Mouse (Mus musculus) heart, postnatal 0 days (tissue): ENCODE data around the gene Gm10521. TPM values are rescaled to one million over a fixed set of nuclear protein-coding genes. Genes with fewer than 3 reads are reported as not detected.

Source experiments
- ATAC-seq: fragments of 200-750 bp; cut with Nextera tagmentation; 2 replicates; pipeline ENCODE4 v1.8.0; 2017; ENCODE audit warnings: low read depth, moderate number of reproducible peaks, moderate library complexity; ENCODE audit not compliant: insufficient read depth
- DNase-seq: peaks from one replicate; pipeline ENCODE4 v3.0.0-alpha.2; 2016; ENCODE audit warnings: low spot score
- H3K27ac ChIP-seq: fragments of 300-500 bp; sonication (generic); 2 replicates; pipeline ENCODE4 v1.5.1; 2014; ENCODE audit warnings: low read depth, mild to moderate bottlenecking
- H3K27me3 ChIP-seq: fragments of 300-500 bp; sonication (generic); 2 replicates; pipeline ENCODE4 v1.6.1; 2014; ENCODE audit warnings: low read length, mixed read lengths; ENCODE audit not compliant: control insufficient read depth, insufficient read depth
- H3K36me3 ChIP-seq: fragments of 300-500 bp; sonication (generic); replicated peaks from 2 replicates; pipeline ENCODE4 v1.6.1; 2014; ENCODE audit warnings: low read length, mixed read lengths; ENCODE audit not compliant: control insufficient read depth, insufficient read depth
- H3K4me1 ChIP-seq: fragments of 300-500 bp; sonication (generic); 2 replicates; pipeline ENCODE4 v1.6.1; 2014; ENCODE audit warnings: antibody characterized with exemption; ENCODE audit not compliant: control insufficient read depth, insufficient read depth
- H3K4me2 ChIP-seq: fragments of 300-500 bp; sonication (generic); 2 replicates; pipeline ENCODE4 v1.6.1; 2014; ENCODE audit warnings: low read depth, mild to moderate bottlenecking, low read length, moderate library complexity
- H3K4me3 ChIP-seq: fragments of 300-500 bp; sonication (generic); 2 replicates; pipeline ENCODE4 v1.5.1; 2014; ENCODE audit warnings: low read depth, low read length
- H3K9ac ChIP-seq: fragments of 300-500 bp; sonication (generic); replicated peaks from 2 replicates; pipeline ENCODE4 v1.6.1; 2014; ENCODE audit warnings: low read depth, low read length, mixed read lengths
- H3K9me3 ChIP-seq: fragments of 300-500 bp; sonication (generic); replicated peaks from 2 replicates; pipeline ENCODE4 v1.6.1; 2016; ENCODE audit warnings: low read length; ENCODE audit not compliant: control insufficient read depth
- CTCF ChIP-seq: IDR thresholded peaks from 2 replicates; pipeline ENCODE4 v1.5.1; 2016; ENCODE audit warnings: antibody characterized with exemption, control low read depth, low read depth
- EP300 ChIP-seq: IDR thresholded peaks from 2 replicates; pipeline ENCODE4 v1.6.1; 2016; ENCODE audit warnings: antibody characterized with exemption, low read depth
- WGBS: fragments of 180-500 bp; shearing (Covaris S2); extraction: QIAGEN DNeasy Blood & Tissue Kit; methylation state at CpG from one replicate; pipeline ENCODE4 v1.1.7; 2014; 5-methylcytosine and 5-hydroxymethylcytosine counted together
- polyA plus RNA-seq: library from polyadenylated mRNA; unstranded; fragments of >200 nt; fragmentation: Nextera tagmentation; extraction: Ambion mirVana; gene quantifications from 2 replicates; pipeline ENCODE4 v1.2.1, GENCODE M21; 2015
- total RNA-seq: library from RNA; depleted of rRNA; stranded (reverse); fragments of >200 nt; gene quantifications from 2 replicates; pipeline ENCODE4 v1.2.3, GENCODE M21; 2014; ENCODE audit warnings: low replicate concordance

The Gm10521 gene
- total and polyA plus RNA-seq, 2 experiments from 2014 or later: 0.15 TPM; not detected in 1

DNA sequence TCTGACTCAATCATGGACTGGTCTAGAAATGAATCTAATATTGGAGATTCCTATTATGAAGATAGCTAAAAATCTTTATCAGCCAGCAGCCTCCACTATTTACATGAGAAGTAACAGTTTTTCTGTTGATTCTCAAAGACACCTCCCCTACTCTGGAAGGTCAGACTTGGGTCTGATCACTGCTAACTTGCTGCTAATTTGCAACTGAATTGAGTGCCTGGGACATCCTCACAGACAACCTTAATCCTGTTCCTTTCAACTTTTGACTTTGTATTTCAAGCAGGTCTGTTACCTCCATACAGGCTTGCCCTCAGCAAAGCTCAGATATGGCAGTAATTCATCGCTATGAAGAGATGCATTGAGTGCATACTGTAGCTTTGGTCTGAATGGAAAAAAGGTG lies 8.5 kb downstream of the Gm10521 start:
- H3K4me1 ChIP-seq: no peaks in the 10 kb centered on the region
- DNase-seq (no peak), ATAC-seq (no peak)
- TF ChIP-seq CTCF: no peak
- no peak for TF ChIP-seq EP300
- H3K4me3 ChIP-seq: no peak overlapping the region
- no peak overlapping the region for H3K4me2 ChIP-seq
- H3K36me3 ChIP-seq: no peaks in the 10 kb centered on the region
- peaks cover 3% of the 10 kb centered on the region; the same call in 1 of the 2 replicates for H3K9me3 ChIP-seq
- no peak overlapping the region for H3K9ac ChIP-seq
- no peaks in the 10 kb centered on the region for H3K27me3 ChIP-seq
- H3K27ac ChIP-seq: no peak overlapping the region
- WGBS: 84% methylated on average over 1 of the region's 1 CpGs

- no peak for ATAC-seq
- H3K4me2 ChIP-seq: no peak overlapping the region; the same call in 1 of the 2 replicates
Observed at GRCm38 (mm10) chr1:171915638-171916458, 20.4 kb downstream of the Gm10521 start.

GRCm38 (mm10) chr1:171917305-171918039 lies 22.0 kb downstream of the Gm10521 start, which contains the start of gene Slamf6:
Gene Slamf6 (plus strand): TSS chr1:171917515.
- 50% methylated on average over 14 of the region's 14 CpGs for WGBS
- DNase-seq (no peak), ATAC-seq (no peak)
- no peaks in the 10 kb centered on the region for H3K27me3 ChIP-seq
- no peak for TF ChIP-seq CTCF
- TF ChIP-seq EP300: no peak
- peak within 1 kb of the TSS; percentile 36; the same call in 1 of the 2 replicates for H3K4me3 ChIP-seq
- H3K9me3 ChIP-seq: no peaks in the 10 kb centered on the region
- H3K36me3 ChIP-seq: no peaks in the 10 kb centered on the region
- H3K27ac ChIP-seq: peak within 1 kb of the TSS; percentile 26; the same call in 1 of the 2 replicates
- H3K4me1 ChIP-seq: no peaks in the 10 kb centered on the region
- H3K9ac ChIP-seq: no peak within 1 kb of the TSS
- H3K4me2 ChIP-seq: peak within 1 kb of the TSS; percentile 26

More at GRCm38 (mm10) chr1:171915638-171916458, 20.4 kb downstream of the Gm10521 start:
- Histone ChIP-seq H3K9ac (no peak overlapping the region), H3K36me3 (no peaks in the 10 kb centered on the region), H3K27ac (no peak overlapping the region), H3K4me3 (no peak overlapping the region), H3K27me3 (no peaks in the 10 kb centered on the region), H3K4me1 (no peaks in the 10 kb centered on the region), H3K9me3 (no peaks in the 10 kb centered on the region; the same call in 1 of the 2 replicates)
- TF ChIP-seq EP300 (no peak), CTCF (no peak)
- no peak for DNase-seq
- 78% methylated on average over 13 of the region's 13 CpGs for WGBS

DNA sequence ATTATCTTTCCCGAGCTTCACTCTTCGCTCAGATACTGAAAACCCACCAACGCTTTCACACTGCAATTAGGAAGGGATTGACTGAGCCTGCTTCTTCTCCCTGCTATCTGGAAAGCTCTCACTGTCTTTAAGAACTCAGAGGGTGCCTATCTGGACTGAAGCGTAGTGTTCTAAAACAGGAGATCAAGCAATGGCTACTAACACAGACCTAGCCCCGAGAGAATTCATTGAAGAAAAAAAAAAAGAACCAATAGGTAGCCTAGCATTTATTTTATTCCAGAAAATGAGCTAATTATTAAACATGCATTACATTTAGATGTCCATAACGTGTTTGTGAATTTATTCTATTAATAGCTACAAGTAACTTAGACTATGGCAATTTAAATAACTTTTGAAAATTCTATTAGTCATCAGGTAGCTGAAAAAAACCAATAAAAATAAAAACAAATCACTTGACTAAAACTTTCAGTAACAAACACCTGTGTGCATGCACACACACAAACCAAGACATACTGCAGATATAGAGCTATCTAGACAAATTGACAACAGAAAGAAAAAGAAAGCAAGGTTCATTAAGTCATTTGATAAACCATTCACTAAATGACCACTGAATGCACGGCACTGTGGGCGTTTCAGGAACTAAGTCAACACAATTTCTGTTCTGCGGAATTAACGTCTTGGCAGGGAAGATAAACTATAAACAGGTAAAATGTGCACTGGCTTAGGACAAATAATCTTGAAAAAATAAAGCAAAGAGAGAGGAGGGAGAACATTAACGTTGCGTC lies 22.9 kb downstream of the Gm10521 start:
- ATAC-seq: no peak
- TF ChIP-seq CTCF (no peak), EP300 (no peak)
- peak overlapping the region; percentile 26; the same call in 1 of the 2 replicates for H3K27ac ChIP-seq

DNA sequence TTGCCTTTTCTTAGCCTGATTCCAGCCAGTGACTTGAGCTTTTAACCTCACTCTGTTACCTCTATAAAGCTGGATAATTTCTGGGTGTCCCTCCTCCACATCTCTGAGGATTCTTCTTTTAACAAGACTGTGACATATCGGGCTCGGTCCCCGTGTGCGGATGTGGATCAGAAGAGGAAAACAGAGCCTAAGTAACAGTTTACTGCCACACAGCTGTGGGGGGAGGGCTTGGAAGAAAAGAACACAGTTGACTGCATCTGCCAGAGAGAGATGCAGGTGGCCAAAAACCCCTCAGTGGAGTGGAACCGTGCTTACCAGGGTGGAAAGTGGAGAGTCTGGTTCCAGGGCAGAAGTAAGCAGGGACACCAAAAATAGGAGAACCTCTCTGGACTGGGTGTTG lies 23.7 kb downstream of the Gm10521 start:
- no peak for ATAC-seq
- WGBS: 85% methylated on average over 5 of the region's 5 CpGs
- peak overlapping the region; percentile 15; the same call in 1 of the 2 replicates for H3K4me3 ChIP-seq

More for the DNA sequence above, 22.9 kb downstream of the Gm10521 start:
- Histone ChIP-seq H3K27me3 (no peaks in the 10 kb centered on the region), H3K4me3 (peak overlapping the region; percentile 36; the same call in 1 of the 2 replicates), H3K9ac (no peak overlapping the region), H3K4me1 (no peaks in the 10 kb centered on the region), H3K9me3 (no peaks in the 10 kb centered on the region), H3K4me2 (peak overlapping the region; percentile 26), H3K36me3 (no peaks in the 10 kb centered on the region)
- no peak for DNase-seq
- WGBS: 58% methylated on average over 12 of the region's 12 CpGs

More for the DNA sequence above, 23.7 kb downstream of the Gm10521 start:
- DNase-seq: no peak
- Histone ChIP-seq H3K27ac (no peak overlapping the region), H3K4me2 (no peak overlapping the region), H3K9ac (no peak overlapping the region), H3K36me3 (no peaks in the 10 kb centered on the region), H3K4me1 (no peaks in the 10 kb centered on the region), H3K9me3 (no peaks in the 10 kb centered on the region), H3K27me3 (no peaks in the 10 kb centered on the region)
- TF ChIP-seq EP300: no peak
- no peak for TF ChIP-seq CTCF
